Mouse (Mus musculus) heart, postnatal 0 days (tissue): ENCODE results near the gene Hoga1. TPM values are rescaled to one million over a fixed set of nuclear protein-coding genes. Genes with fewer than 3 reads are reported as not detected.

Experiments used
- ATAC-seq: fragments of 200-750 bp; cut with Nextera tagmentation; 2 replicates; pipeline ENCODE4 v1.8.0; 2017; ENCODE audit warnings: low read depth, moderate number of reproducible peaks, moderate library complexity; ENCODE audit not compliant: insufficient read depth
- DNase-seq: peaks from one replicate; pipeline ENCODE4 v3.0.0-alpha.2; 2016; ENCODE audit warnings: low spot score
- H3K27ac ChIP-seq: fragments of 300-500 bp; sonication (generic); 2 replicates; pipeline ENCODE4 v1.5.1; 2014; ENCODE audit warnings: low read depth, mild to moderate bottlenecking
- H3K27me3 ChIP-seq: fragments of 300-500 bp; sonication (generic); 2 replicates; pipeline ENCODE4 v1.6.1; 2014; ENCODE audit warnings: low read length, mixed read lengths; ENCODE audit not compliant: control insufficient read depth, insufficient read depth
- H3K36me3 ChIP-seq: fragments of 300-500 bp; sonication (generic); replicated peaks from 2 replicates; pipeline ENCODE4 v1.6.1; 2014; ENCODE audit warnings: low read length, mixed read lengths; ENCODE audit not compliant: control insufficient read depth, insufficient read depth
- H3K4me1 ChIP-seq: fragments of 300-500 bp; sonication (generic); 2 replicates; pipeline ENCODE4 v1.6.1; 2014; ENCODE audit warnings: antibody characterized with exemption; ENCODE audit not compliant: control insufficient read depth, insufficient read depth
- H3K4me2 ChIP-seq: fragments of 300-500 bp; sonication (generic); 2 replicates; pipeline ENCODE4 v1.6.1; 2014; ENCODE audit warnings: low read depth, mild to moderate bottlenecking, low read length, moderate library complexity
- H3K4me3 ChIP-seq: fragments of 300-500 bp; sonication (generic); 2 replicates; pipeline ENCODE4 v1.5.1; 2014; ENCODE audit warnings: low read depth, low read length
- H3K9ac ChIP-seq: fragments of 300-500 bp; sonication (generic); replicated peaks from 2 replicates; pipeline ENCODE4 v1.6.1; 2014; ENCODE audit warnings: low read depth, low read length, mixed read lengths
- H3K9me3 ChIP-seq: fragments of 300-500 bp; sonication (generic); replicated peaks from 2 replicates; pipeline ENCODE4 v1.6.1; 2016; ENCODE audit warnings: low read length; ENCODE audit not compliant: control insufficient read depth
- CTCF ChIP-seq: IDR thresholded peaks from 2 replicates; pipeline ENCODE4 v1.5.1; 2016; ENCODE audit warnings: antibody characterized with exemption, control low read depth, low read depth
- EP300 ChIP-seq: IDR thresholded peaks from 2 replicates; pipeline ENCODE4 v1.6.1; 2016; ENCODE audit warnings: antibody characterized with exemption, low read depth
- WGBS: fragments of 180-500 bp; shearing (Covaris S2); extraction: QIAGEN DNeasy Blood & Tissue Kit; methylation state at CpG from one replicate; pipeline ENCODE4 v1.1.7; 2014; 5-methylcytosine and 5-hydroxymethylcytosine counted together
- polyA plus RNA-seq: library from polyadenylated mRNA; unstranded; fragments of >200 nt; fragmentation: Nextera tagmentation; extraction: Ambion mirVana; gene quantifications from 2 replicates; pipeline ENCODE4 v1.2.1, GENCODE M21; 2015
- total RNA-seq: library from RNA; depleted of rRNA; stranded (reverse); fragments of >200 nt; gene quantifications from 2 replicates; pipeline ENCODE4 v1.2.3, GENCODE M21; 2014; ENCODE audit warnings: low replicate concordance

Hoga1 gene
- total and polyA plus RNA-seq, 2 experiments from 2014 or later = 1.3 to 1.4 TPM

DNA sequence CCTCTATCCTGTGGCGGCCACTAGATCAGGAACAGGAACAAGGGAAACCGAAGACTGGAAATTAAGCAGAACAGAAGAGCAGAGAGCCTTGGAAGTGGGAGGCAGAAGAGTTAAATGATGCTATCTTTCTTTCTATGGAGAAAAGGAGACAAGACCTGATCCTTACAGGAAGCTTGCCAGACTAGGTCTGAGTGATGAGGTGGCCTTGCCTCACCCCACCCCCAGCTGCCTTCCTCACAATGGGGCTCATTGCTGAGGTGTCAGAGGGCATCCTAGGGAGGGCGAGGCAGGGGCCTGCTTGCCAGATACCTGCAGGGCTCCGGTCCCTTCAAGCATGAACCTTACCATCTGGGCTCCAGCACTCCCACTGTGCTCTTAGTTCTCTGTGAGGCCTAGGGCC, 6.5 kb downstream of the Hoga1 start, which contains the start of gene 4933411K16Rik:
Gene 4933411K16Rik (plus strand): TSS at position 301 of the 400 bp plus-strand sequence.
- Histone ChIP-seq H3K36me3 (no peaks in the 10 kb centered on the region), H3K4me2 (no peak within 1 kb of the TSS), H3K27ac (no peak within 1 kb of the TSS), H3K9me3 (no peaks in the 10 kb centered on the region), H3K4me1 (no peaks in the 10 kb centered on the region), H3K27me3 (no peaks in the 10 kb centered on the region), H3K4me3 (no peak within 1 kb of the TSS), H3K9ac (no peak within 1 kb of the TSS)
- TF ChIP-seq CTCF (no peak), EP300 (no peak)
- 78% methylated on average over 4 of the region's 4 CpGs for WGBS
- DNase-seq (no peak), ATAC-seq (no peak)

DNA sequence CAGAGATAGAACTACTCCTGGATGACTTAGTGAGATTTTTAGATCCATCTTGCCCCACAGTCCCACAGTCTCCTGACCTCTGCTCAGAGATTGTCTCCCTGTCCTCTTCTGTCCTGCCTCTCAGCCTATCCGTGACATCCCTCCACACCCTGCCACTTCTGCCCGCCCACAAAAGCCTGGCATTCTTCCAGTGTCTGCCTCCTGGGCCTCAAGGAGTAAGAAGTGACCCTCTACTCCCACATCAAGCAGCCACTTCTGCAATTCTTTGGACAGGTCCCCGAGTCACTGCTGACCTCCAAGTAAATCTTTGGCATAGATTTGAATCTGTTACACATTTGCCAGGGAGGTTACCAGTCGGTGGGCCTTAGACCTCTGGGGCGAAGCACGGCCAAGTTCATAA, 8.8 kb downstream of the Hoga1 start:
- Histone ChIP-seq H3K4me2 (no peak overlapping the region), H3K9ac (no peak overlapping the region), H3K9me3 (no peaks in the 10 kb centered on the region), H3K36me3 (no peaks in the 10 kb centered on the region), H3K4me1 (no peaks in the 10 kb centered on the region), H3K27me3 (no peaks in the 10 kb centered on the region), H3K4me3 (no peak overlapping the region), H3K27ac (no peak overlapping the region)
- ATAC-seq (no peak), DNase-seq (no peak)
- TF ChIP-seq EP300 (no peak), CTCF (no peak)
- WGBS = 56% methylated on average over 6 of the region's 6 CpGs

DNA sequence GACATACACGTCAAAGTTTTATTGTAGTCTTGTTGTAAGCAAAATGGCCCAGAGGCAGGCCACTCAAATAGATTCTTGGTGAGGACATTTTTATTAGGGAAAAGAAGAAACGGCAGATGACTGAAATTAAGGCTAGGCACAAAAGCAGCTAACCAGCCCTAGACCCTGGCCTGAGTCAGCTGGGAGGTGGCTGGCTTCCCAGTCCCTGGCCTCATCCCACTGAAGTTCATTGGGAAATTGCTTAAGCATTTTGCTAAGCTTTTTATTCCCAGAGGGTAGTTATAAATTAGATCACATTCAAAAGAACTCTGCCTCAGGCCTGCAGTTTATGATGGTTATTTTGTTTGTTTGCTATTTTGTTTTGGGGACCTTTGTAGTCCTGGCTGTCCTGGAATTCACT, 10.5 kb downstream of the Hoga1 start:
- no peak for TF ChIP-seq CTCF
- TF ChIP-seq EP300 = no peak
- no peak overlapping the region for H3K4me3 ChIP-seq
- no peak overlapping the region for H3K27ac ChIP-seq
- no peaks in the 10 kb centered on the region for H3K4me1 ChIP-seq
- no peak for ATAC-seq
- H3K27me3 ChIP-seq = no peaks in the 10 kb centered on the region
- no peaks in the 10 kb centered on the region for H3K9me3 ChIP-seq
- H3K36me3 ChIP-seq = no peaks in the 10 kb centered on the region
- H3K4me2 ChIP-seq = no peak overlapping the region
- 73% methylated on average over 2 of the region's 2 CpGs for WGBS
- no peak overlapping the region for H3K9ac ChIP-seq
- DNase-seq = no peak

DNA sequence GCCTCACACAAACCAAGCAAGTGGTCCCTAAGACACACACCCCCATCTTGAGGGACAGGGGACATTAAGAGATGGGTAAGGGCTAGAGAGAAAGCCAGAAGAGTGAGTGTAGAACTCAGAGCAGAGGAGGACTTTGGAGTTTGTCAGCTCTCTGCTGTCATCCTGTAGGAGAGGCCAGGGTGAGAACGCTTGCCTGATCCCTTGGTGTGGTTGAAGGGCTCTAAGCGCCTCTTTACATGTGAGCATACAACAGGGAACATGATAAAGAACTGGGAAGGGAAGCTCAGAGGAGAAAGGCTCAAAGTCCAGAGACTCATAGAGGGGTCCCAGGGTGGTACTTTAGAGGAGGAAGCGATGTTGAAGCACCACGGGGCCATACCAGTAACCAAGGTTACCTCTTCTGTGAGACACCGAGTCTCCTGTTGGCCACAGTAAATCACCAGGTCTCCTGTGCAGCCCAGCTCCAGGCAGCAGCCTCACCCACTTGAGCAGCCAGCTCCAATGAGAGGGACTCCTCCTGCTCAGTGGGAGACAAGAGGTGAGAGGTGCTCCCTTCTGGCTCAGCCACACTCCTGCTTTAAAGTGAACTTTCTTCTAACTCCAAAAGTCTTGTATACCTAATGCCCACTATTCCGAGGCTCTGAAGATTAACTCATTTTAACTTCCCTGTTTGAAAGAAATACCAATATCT, 11.5 kb downstream of the Hoga1 start:
- DNase-seq (no peak), ATAC-seq (no peak)
- H3K4me3 ChIP-seq = no peak overlapping the region
- H3K27ac ChIP-seq = no peak overlapping the region
- no peaks in the 10 kb centered on the region for H3K4me1 ChIP-seq
- no peaks in the 10 kb centered on the region for H3K36me3 ChIP-seq
- WGBS = 72% methylated on average over 6 of the region's 6 CpGs
- no peaks in the 10 kb centered on the region for H3K9me3 ChIP-seq
- no peak overlapping the region for H3K9ac ChIP-seq
- no peak overlapping the region for H3K4me2 ChIP-seq
- no peaks in the 10 kb centered on the region for H3K27me3 ChIP-seq
- TF ChIP-seq CTCF (no peak), EP300 (no peak)

DNA sequence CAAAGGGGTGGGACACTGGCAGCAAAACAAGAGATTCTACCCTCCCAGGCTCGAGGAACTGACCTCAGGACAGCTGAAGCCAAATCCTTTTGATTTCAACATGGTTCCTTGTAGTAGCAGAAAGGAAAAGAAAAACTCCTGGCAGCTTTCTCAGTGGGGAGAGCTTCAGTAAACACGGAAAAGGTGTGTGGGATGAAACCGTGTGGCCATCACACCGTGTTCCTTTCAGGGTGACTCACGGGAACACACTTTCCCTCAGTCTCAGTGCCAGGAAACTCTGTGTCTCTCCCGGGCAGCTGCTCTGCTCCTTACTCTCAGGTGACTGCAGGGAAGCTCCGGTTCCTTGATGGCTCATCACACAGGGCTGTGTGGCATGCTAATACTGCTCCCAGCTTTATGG, 13.0 kb downstream of the Hoga1 start:
- TF ChIP-seq EP300 (no peak), CTCF (no peak)
- Histone ChIP-seq H3K4me1 (no peaks in the 10 kb centered on the region), H3K27ac (no peak overlapping the region), H3K9me3 (no peaks in the 10 kb centered on the region), H3K27me3 (no peaks in the 10 kb centered on the region), H3K9ac (no peak overlapping the region), H3K36me3 (no peaks in the 10 kb centered on the region), H3K4me2 (no peak overlapping the region), H3K4me3 (no peak overlapping the region)
- DNase-seq (no peak), ATAC-seq (no peak)
- 52% methylated on average over 7 of the region's 7 CpGs for WGBS

DNA sequence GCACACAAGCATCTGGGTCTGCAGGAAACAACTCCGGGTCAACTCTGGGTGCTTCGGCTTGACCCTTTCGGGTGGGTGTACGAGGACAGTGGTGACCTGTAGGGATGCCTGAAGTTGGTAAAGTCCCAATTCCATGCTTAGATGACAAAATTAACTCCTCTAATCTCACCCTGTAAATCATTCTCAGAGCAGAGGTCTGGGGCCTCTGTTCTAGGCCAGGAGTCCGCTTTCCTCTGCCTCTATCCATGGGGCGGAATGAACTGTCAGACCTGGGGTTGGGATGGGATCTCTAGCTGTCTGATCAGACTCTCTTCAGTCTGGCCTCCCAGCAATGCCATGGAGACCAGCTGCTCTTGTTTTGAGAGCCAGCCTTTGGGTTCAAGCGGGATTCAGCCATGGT, 16.0 kb downstream of the Hoga1 start:
- Histone ChIP-seq H3K4me1 (no peaks in the 10 kb centered on the region), H3K36me3 (no peaks in the 10 kb centered on the region), H3K27me3 (no peaks in the 10 kb centered on the region), H3K9ac (no peak overlapping the region), H3K27ac (no peak overlapping the region), H3K4me3 (no peak overlapping the region), H3K9me3 (no peaks in the 10 kb centered on the region), H3K4me2 (no peak overlapping the region)
- TF ChIP-seq CTCF (no peak), EP300 (no peak)
- ATAC-seq = no peak
- 87% methylated on average over 7 of the region's 7 CpGs for WGBS
- DNase-seq = no peak
